Mouse (Mus musculus) liver, embryonic 11.5 days (tissue): ENCODE data around the gene Cpne8. TPM values are rescaled to one million over a fixed set of nuclear protein-coding genes. Genes with fewer than 3 reads are reported as not detected.

Source experiments
- ATAC-seq: fragments of 200-750 bp; cut with Nextera tagmentation; replicated peaks from 2 replicates; pipeline ENCODE4 v1.8.0; 2017; ENCODE audit warnings: moderate number of reproducible peaks, mild to moderate bottlenecking, moderate TSS enrichment, moderate library complexity; ENCODE audit not compliant: low FRiP score
- DNase-seq: peaks from one replicate; pipeline ENCODE4 v3.0.0-alpha.2; 2017; ENCODE audit warnings: low spot score
- H3K27ac ChIP-seq: fragments of 300-500 bp; sonication (generic); 2 replicates; pipeline ENCODE4 v1.5.1; 2014; ENCODE audit warnings: mild to moderate bottlenecking, low read depth, low read length, control low read depth
- H3K27me3 ChIP-seq: fragments of 300-500 bp; sonication (generic); replicated peaks from 2 replicates; pipeline ENCODE4 v1.6.1; 2014; ENCODE audit warnings: low read length, mixed read lengths; ENCODE audit not compliant: control insufficient read depth, insufficient read depth
- H3K36me3 ChIP-seq: fragments of 300-500 bp; sonication (generic); 2 replicates; pipeline ENCODE4 v1.6.1; 2014; ENCODE audit warnings: mild to moderate bottlenecking, low read length, moderate library complexity, mixed read lengths; ENCODE audit not compliant: control insufficient read depth, insufficient read depth
- H3K4me1 ChIP-seq: fragments of 300-500 bp; sonication (generic); replicated peaks from 2 replicates; pipeline ENCODE4 v1.6.1; 2014; ENCODE audit warnings: low read length, mixed read lengths; ENCODE audit not compliant: control insufficient read depth, insufficient read depth
- H3K4me2 ChIP-seq: fragments of 300-500 bp; sonication (generic); 2 replicates; pipeline ENCODE4 v1.6.1; 2014; ENCODE audit warnings: mild to moderate bottlenecking, control low read depth, moderate library complexity
- H3K4me3 ChIP-seq: fragments of 300-500 bp; sonication (generic); 2 replicates; pipeline ENCODE4 v1.5.1; 2014; ENCODE audit warnings: low read depth, low read length, control low read depth
- H3K9ac ChIP-seq: fragments of 300-500 bp; sonication (generic); 2 replicates; pipeline ENCODE4 v1.6.1; 2014; ENCODE audit warnings: low read depth, low read length, control low read depth
- H3K9me3 ChIP-seq: fragments of 300-500 bp; sonication (generic); 2 replicates; pipeline ENCODE4 v1.6.1; 2016; ENCODE audit warnings: low read length, inconsistent platforms, mixed read lengths; ENCODE audit not compliant: control insufficient read depth
- WGBS: fragments of 180-500 bp; shearing (Covaris S2); extraction: QIAGEN DNeasy Blood & Tissue Kit; methylation state at CpG from one replicate; pipeline ENCODE4 v1.1.7; 2014; 5-methylcytosine and 5-hydroxymethylcytosine counted together
- polyA plus RNA-seq: library from polyadenylated mRNA; unstranded; fragments of >200 nt; fragmentation: Nextera tagmentation; extraction: Ambion mirVana; gene quantifications from 2 replicates; pipeline ENCODE4 v1.2.1, GENCODE M21; 2014

Gene Cpne8
- polyA plus RNA-seq, 1 experiment from 2014 or later: 1.7 TPM

DNA sequence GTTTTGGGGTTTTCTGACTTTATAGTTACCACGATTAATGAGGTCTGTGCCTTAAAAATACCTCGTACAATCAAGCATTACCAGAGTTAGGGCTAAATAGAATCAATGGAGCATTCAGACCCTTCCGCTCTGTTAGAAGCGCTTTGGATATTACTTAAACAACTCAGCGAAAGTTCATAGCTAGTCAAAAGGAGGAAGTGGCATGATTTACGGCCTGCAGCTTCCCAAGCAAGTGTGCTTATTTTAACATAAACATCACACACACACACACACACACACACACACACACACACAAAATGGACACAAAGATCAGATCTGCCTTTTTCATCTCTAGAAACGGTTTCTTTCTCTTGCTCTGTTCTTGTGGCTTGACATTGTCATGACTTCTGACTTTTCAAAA, 9.7 kb downstream of the Cpne8 start:
- H3K9me3 ChIP-seq: no peaks in the 10 kb centered on the region
- no peak overlapping the region for H3K27ac ChIP-seq
- no peaks in the 10 kb centered on the region for H3K4me1 ChIP-seq
- H3K9ac ChIP-seq: no peak overlapping the region
- 70% methylated on average over 7 of the region's 7 CpGs for WGBS
- no peaks in the 10 kb centered on the region for H3K27me3 ChIP-seq
- no peak for ATAC-seq
- H3K4me3 ChIP-seq: no peak overlapping the region
- no peak overlapping the region for H3K4me2 ChIP-seq
- H3K36me3 ChIP-seq: no peaks in the 10 kb centered on the region
- DNase-seq: no peak

DNA sequence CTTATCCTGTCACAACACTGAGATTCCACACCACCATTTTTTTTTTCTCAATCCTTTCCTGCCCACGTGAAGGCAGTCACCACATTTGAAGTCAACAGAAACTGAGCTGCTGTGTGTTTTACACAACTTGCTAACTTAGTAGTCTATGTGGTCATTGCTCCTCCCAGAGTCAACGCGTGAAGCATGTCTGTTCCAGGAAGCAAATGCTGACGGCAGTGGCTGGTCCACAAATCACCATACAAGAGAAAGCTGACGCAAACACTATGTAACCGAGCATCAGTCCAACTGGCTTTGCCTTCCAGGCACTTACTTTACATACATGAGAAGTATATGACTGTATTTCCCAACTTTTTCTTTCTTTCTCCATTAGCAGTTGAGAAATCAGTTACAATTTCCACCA, 12.3 kb downstream of the Cpne8 start:
- Histone ChIP-seq H3K4me2 (no peak overlapping the region), H3K4me1 (no peaks in the 10 kb centered on the region), H3K9ac (no peak overlapping the region), H3K4me3 (no peak overlapping the region), H3K36me3 (no peaks in the 10 kb centered on the region), H3K9me3 (no peaks in the 10 kb centered on the region), H3K27me3 (no peaks in the 10 kb centered on the region), H3K27ac (no peak overlapping the region)
- WGBS: 84% methylated on average over 6 of the region's 6 CpGs
- ATAC-seq (no peak), DNase-seq (no peak)

DNA sequence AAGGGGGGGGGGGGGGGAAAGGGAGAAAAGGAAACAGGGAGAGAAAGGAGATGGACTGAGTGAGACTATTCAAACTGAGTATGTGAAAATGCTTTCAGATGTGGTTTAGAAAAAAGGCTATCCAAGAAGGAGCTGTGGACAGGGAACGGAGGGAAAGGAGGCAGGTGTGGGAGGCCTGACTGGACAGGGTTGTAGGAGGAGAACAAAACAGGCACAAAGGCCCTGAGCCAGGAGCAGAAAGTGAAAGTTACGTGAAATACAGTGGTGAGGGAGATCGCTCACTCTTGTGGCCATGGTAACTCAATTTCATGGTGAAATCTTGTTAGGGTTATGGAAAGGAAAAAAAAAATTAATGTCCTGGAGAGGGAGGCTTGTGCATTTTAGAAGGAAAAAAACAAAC, 14.6 kb downstream of the Cpne8 start:
- WGBS: 75% methylated on average over 3 of the region's 3 CpGs
- DNase-seq (no peak), ATAC-seq (no peak)

DNA sequence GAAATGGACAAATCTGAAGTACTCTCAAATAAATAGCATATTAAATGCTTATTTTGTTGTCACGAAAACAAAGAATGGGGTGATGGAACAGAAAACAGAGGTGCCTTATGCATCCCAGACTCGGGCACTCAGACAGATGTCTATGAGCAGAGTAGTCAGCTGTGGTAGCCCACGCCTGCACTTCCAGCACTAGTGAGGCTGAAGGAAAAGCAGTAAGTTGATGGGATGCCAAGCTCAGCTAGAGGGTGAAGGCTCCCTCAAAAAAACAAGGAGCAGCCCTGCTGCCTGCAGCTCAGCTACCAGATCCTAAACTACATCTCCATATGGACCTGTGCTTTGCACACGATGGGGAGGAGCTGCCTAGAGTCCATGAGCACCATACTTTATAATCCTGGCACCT, 15.6 kb downstream of the Cpne8 start:
- Histone ChIP-seq H3K4me3 (no peak overlapping the region), H3K27me3 (no peaks in the 10 kb centered on the region), H3K36me3 (no peaks in the 10 kb centered on the region), H3K9me3 (no peaks in the 10 kb centered on the region), H3K27ac (no peak overlapping the region), H3K4me2 (no peak overlapping the region), H3K9ac (no peak overlapping the region), H3K4me1 (no peaks in the 10 kb centered on the region)
- 74% methylated on average over 4 of the region's 4 CpGs for WGBS
- no peak for DNase-seq
- ATAC-seq: no peak

More for the DNA sequence above, 14.6 kb downstream of the Cpne8 start:
- Histone ChIP-seq H3K36me3 (no peaks in the 10 kb centered on the region), H3K9me3 (no peaks in the 10 kb centered on the region), H3K27me3 (no peaks in the 10 kb centered on the region), H3K4me3 (no peak overlapping the region), H3K4me1 (no peaks in the 10 kb centered on the region), H3K27ac (no peak overlapping the region), H3K4me2 (no peak overlapping the region), H3K9ac (no peak overlapping the region)

DNA sequence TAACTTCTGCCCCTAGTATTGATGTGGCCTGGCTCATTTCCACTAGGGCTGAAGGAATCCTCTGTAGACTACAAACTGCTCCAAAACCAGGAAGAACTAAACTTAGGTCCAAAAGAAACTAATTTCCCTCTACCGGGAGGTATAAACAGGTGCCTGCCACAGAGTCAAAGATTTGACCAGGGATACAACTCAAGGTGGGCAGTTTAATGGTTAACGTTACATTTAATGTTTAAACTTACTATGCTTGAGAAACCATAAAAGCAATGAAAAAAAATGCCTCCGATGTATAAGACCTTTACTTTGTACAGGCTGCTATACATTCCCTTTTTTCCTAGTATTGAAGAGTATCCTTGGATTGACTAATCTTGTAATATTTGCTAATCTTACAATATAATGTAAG, 18.5 kb downstream of the Cpne8 start:
- DNase-seq (no peak), ATAC-seq (no peak)
- 91% methylated on average over 3 of the region's 3 CpGs for WGBS
- Histone ChIP-seq H3K4me1 (no peaks in the 10 kb centered on the region), H3K9me3 (no peaks in the 10 kb centered on the region), H3K4me2 (no peak overlapping the region), H3K4me3 (no peak overlapping the region), H3K36me3 (no peaks in the 10 kb centered on the region), H3K9ac (no peak overlapping the region), H3K27ac (no peak overlapping the region), H3K27me3 (no peaks in the 10 kb centered on the region)

DNA sequence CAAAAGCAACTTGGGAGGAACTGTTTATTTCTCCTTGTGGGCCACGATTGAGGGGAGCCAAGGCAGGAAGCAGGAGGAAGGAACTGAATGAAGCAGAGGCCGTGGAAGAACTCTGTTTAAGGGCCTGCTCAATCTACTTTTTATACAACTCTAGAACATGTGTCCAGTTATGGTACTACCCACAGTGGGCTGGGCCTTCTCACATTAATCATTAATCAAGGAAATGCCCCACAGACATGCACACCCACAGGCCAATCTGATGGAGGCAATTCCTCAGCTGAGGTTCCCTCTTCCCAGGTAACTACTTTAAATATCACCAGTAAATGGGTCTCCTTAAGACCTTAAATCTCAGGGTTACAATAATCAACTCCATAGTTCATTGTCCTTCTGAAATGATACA, 21.2 kb downstream of the Cpne8 start:
- no peak overlapping the region for H3K27ac ChIP-seq
- H3K4me3 ChIP-seq: no peak overlapping the region
- no peak for DNase-seq
- no peaks in the 10 kb centered on the region for H3K9me3 ChIP-seq
- H3K9ac ChIP-seq: no peak overlapping the region
- no peak for ATAC-seq
- H3K4me2 ChIP-seq: no peak overlapping the region
- no peaks in the 10 kb centered on the region for H3K36me3 ChIP-seq
- 47% methylated on average over 2 of the region's 2 CpGs for WGBS
- H3K4me1 ChIP-seq: no peaks in the 10 kb centered on the region
- H3K27me3 ChIP-seq: no peaks in the 10 kb centered on the region

DNA sequence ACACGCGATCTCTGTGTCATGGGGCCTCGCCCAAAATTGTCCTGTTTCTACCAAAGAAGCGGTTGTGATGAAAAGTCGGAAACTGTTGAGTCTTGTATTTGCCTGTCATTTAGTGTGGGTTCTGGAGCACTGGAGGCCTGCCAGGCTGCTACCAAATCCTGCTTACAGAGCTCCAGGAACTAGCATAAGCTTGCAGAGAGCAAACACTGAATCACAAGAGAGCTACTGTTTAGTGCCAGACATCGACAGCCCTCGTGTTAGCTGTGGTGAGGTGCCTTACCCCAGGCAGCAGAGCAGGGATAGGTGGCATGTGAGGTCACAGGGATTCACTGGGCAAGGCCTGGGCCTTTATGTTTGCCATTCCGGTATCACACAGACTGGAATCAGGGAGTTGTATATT, 22.7 kb downstream of the Cpne8 start:
- H3K4me3 ChIP-seq: no peak overlapping the region
- no peak for DNase-seq
- no peaks in the 10 kb centered on the region for H3K9me3 ChIP-seq
- no peak overlapping the region for H3K9ac ChIP-seq
- H3K4me2 ChIP-seq: no peak overlapping the region
- H3K27me3 ChIP-seq: no peaks in the 10 kb centered on the region
- WGBS: 87% methylated on average over 8 of the region's 8 CpGs
- H3K4me1 ChIP-seq: no peaks in the 10 kb centered on the region
- H3K36me3 ChIP-seq: no peaks in the 10 kb centered on the region
- no peak for ATAC-seq
- H3K27ac ChIP-seq: no peak overlapping the region

DNA sequence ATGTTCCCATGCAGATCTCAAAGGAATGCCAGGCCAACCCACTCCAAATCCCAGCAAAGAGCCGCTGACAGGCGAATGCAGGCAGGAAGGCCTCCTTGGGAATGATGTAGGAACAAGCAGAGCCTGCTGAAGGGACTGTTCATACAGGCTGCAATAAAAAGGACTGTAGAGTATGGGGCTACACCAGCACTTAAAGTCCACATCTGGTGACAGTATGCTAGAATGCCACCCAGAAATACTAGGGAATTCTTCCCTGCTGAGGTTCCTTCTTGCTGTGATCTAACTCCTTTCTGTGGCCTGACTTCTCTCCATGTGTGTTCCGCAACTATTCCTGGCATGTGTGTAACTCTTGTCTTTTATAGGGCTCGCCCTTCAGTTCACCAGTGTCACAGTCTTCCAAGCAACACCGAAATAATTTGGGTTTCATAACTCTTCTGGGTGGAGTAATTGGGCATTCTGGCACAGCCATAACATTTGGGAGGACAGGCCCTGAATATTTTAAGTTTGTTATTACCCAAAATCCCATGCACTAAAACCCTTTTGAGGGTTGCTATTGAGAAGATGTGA, 32.1 kb downstream of the Cpne8 start:
- DNase-seq: no peak
- Histone ChIP-seq H3K27ac (no peak overlapping the region), H3K4me1 (no peaks in the 10 kb centered on the region), H3K36me3 (no peaks in the 10 kb centered on the region), H3K9ac (no peak overlapping the region), H3K27me3 (no peaks in the 10 kb centered on the region), H3K4me2 (no peak overlapping the region), H3K4me3 (no peak overlapping the region), H3K9me3 (no peaks in the 10 kb centered on the region)
- 82% methylated on average over 5 of the region's 5 CpGs for WGBS
- no peak for ATAC-seq

DNA sequence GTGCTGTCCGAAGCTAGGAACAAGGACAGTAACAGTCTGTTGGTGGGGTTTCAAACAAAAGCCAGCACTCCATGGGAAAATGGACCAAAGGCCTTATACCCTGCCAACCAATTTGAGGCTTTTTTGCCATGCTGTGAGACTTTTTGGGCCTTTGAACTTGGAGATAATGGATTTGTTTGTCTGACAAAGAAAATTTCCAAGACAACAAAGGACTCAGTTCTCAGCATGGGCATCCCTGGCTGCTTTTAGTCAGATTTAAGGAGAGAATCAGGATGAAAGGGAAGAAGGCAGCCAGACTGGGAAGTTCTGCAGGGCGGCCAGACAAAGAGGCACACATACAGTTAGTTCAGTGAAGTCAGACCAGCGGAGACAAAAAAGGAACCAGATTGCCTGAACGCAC, 32.9 kb downstream of the Cpne8 start:
- 85% methylated on average over 4 of the region's 4 CpGs for WGBS
- no peak overlapping the region for H3K4me3 ChIP-seq
- no peaks in the 10 kb centered on the region for H3K27me3 ChIP-seq
- ATAC-seq (no peak), DNase-seq (no peak)
- H3K4me1 ChIP-seq: no peaks in the 10 kb centered on the region
- no peak overlapping the region for H3K4me2 ChIP-seq
- H3K36me3 ChIP-seq: no peaks in the 10 kb centered on the region
- no peak overlapping the region for H3K9ac ChIP-seq
- no peaks in the 10 kb centered on the region for H3K9me3 ChIP-seq
- H3K27ac ChIP-seq: no peak overlapping the region
